Mouse (Mus musculus) heart, embryonic 16.5 days (tissue): ENCODE data around the gene Klk1b26. TPM values are rescaled to one million over a fixed set of nuclear protein-coding genes. Genes with fewer than 3 reads are reported as not detected.
"Not testable (repeated sequence)": the region's sequence is repeated elsewhere in the genome, so short reads cannot be mapped to it uniquely, and the experiment has no call there.

ENCODE experiments used
- ATAC-seq: fragments of 200-750 bp; cut with Nextera tagmentation; replicated peaks from 2 replicates; pipeline ENCODE4 v1.8.0; 2017; ENCODE audit warnings: moderate number of reproducible peaks; ENCODE audit not compliant: insufficient read depth, low FRiP score; ENCODE audit errors: extremely low read depth
- H3K27ac ChIP-seq: fragments of 300-500 bp; sonication (generic); 2 replicates; pipeline ENCODE4 v1.5.1; 2014; ENCODE audit warnings: mild to moderate bottlenecking, low read length, control low read depth, moderate library complexity
- H3K27me3 ChIP-seq: fragments of 300-500 bp; sonication (generic); 2 replicates; pipeline ENCODE4 v1.6.1; 2014; ENCODE audit warnings: low read length, mixed read lengths; ENCODE audit not compliant: control insufficient read depth, insufficient read depth
- H3K36me3 ChIP-seq: fragments of 300-500 bp; sonication (generic); 2 replicates; pipeline ENCODE4 v1.6.1; 2014; ENCODE audit not compliant: control insufficient read depth, insufficient read depth
- H3K4me1 ChIP-seq: fragments of 300-500 bp; sonication (generic); 2 replicates; pipeline ENCODE4 v1.6.1; 2014; ENCODE audit warnings: low read length, mixed read lengths; ENCODE audit not compliant: control insufficient read depth, insufficient read depth
- H3K4me2 ChIP-seq: fragments of 300-500 bp; sonication (generic); 2 replicates; pipeline ENCODE4 v1.6.1; 2014; ENCODE audit warnings: low read depth, mild to moderate bottlenecking, control low read depth, low read length
- H3K4me3 ChIP-seq: fragments of 300-500 bp; sonication (generic); 2 replicates; pipeline ENCODE4 v1.5.1; 2014; ENCODE audit warnings: mild to moderate bottlenecking, control low read depth, low read length
- H3K9ac ChIP-seq: fragments of 300-500 bp; sonication (generic); 2 replicates; pipeline ENCODE4 v1.6.1; 2014; ENCODE audit warnings: low read length, control low read depth
- H3K9me3 ChIP-seq: fragments of 300-500 bp; sonication (generic); replicated peaks from 2 replicates; pipeline ENCODE4 v1.6.1; 2016; ENCODE audit warnings: low read length; ENCODE audit not compliant: control insufficient read depth
- WGBS: fragments of 180-500 bp; shearing (Covaris S2); extraction: QIAGEN DNeasy Blood & Tissue Kit; methylation state at CpG from one replicate; pipeline ENCODE4 v1.1.7; 2014; 5-methylcytosine and 5-hydroxymethylcytosine counted together
- polyA plus RNA-seq: library from polyadenylated mRNA; unstranded; fragments of >200 nt; fragmentation: Nextera tagmentation; extraction: Ambion mirVana; gene quantifications from 2 replicates; pipeline ENCODE4 v1.2.1, GENCODE M21; 2015

The Klk1b26 gene
- polyA plus RNA-seq, 1 experiment from 2014 or later, result 0.13 TPM

DNA sequence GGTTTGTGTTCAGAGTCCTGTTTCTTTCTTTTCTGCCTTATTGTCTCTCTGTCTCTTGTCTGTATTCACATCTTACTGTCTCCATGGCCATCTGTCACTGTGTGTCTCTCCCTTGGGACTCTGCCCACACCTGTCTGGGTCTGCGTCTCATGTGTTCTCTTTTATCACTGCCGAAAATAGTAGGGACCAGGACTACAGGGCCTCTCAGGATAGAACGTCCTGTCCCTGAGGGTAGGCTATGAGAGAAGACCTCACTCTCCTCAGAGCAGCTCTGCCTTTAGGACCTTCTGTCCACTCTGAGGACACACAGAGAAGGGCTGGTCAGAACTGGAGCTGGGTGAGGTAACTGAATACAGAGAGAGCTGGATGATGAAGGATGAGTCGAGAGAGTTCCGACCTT lies 3.1 kb downstream of the Klk1b26 start:
- H3K4me3 ChIP-seq, result no peak overlapping the region
- no peak overlapping the region for H3K4me2 ChIP-seq
- WGBS, result 81% methylated on average over 5 of the region's 5 CpGs
- H3K27ac ChIP-seq, result no peak overlapping the region
- H3K36me3 ChIP-seq, result no peaks in the 10 kb centered on the region
- no peaks in the 10 kb centered on the region for H3K9me3 ChIP-seq
- no peak overlapping the region for H3K9ac ChIP-seq
- no peak for ATAC-seq
- no peaks in the 10 kb centered on the region for H3K4me1 ChIP-seq
- H3K27me3 ChIP-seq, result no peaks in the 10 kb centered on the region

DNA sequence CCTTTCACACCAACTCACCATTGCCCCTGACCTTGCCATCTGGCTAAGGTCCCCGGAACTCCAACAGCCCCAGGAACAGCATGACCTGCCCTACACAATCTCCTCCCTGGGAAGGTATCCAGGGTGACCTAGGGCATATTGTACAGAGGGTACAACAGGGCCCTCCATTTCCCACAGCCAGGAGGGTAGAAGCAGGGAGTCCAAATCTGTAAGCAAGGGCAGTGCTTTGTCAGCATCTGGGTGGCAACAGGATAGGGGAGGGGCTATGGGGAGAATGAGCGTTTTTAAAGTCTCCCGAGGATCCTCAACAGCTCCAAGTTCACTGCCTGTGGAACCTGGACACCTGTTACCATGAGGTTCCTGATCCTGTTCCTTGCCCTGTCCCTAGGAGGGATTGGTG lies 40.0 kb downstream of the Klk1b26 start, which contains the start of gene Klk1b27:
TSS of gene Klk1b27 (plus strand) at position 301 of the 400 bp plus-strand sequence.
- not testable (repeated sequence) for H3K36me3 ChIP-seq, ATAC-seq, H3K4me3 ChIP-seq, H3K27me3 ChIP-seq, H3K9me3 ChIP-seq, H3K4me1 ChIP-seq, H3K27ac ChIP-seq, H3K9ac ChIP-seq, H3K4me2 ChIP-seq
- 60% methylated on average over 3 of the region's 3 CpGs for WGBS

Other genes starting within 250 kb of the Klk1b26 start
- gene Klk12, start 243.3 kb upstream of the Klk1b26 start, polyA plus RNA-seq, result not detected in 2 replicates
- 0.19 and 0.25 TPM in 2 replicates for gene Klk11, start 237.6 kb upstream of the Klk1b26 start, polyA plus RNA-seq
- 1.6 and 1.7 TPM in 2 replicates for gene Klk10, start 231.1 kb upstream of the Klk1b26 start, polyA plus RNA-seq
- gene Klk9, start 220.3 kb upstream of the Klk1b26 start, polyA plus RNA-seq, result 0.09 and 0.10 TPM in 2 replicates
- 22.1 and 23.0 TPM in 2 replicates for gene Klk8, start 214.6 kb upstream of the Klk1b26 start, polyA plus RNA-seq
- gene Klk7, start 200.9 kb upstream of the Klk1b26 start, polyA plus RNA-seq, result 0.12 TPM in 1 of 2 replicates, not detected in the other
- gene Klk6, start 187.7 kb upstream of the Klk1b26 start, polyA plus RNA-seq, result not detected in 2 replicates
- not detected in 2 replicates for gene Klk5, start 170.2 kb upstream of the Klk1b26 start, polyA plus RNA-seq
- gene Klk4, start 131.0 kb upstream of the Klk1b26 start, polyA plus RNA-seq, result 0.11 and 0.15 TPM in 2 replicates
- not detected in 2 replicates for gene Klk15, start 78.4 kb upstream of the Klk1b26 start, polyA plus RNA-seq
- gene Klk1b8, start 61.5 kb upstream of the Klk1b26 start, polyA plus RNA-seq, result not detected in 2 replicates
- 0.28 TPM in 1 of 2 replicates, not detected in the other for gene Klk1b1, start 45.4 kb upstream of the Klk1b26 start, polyA plus RNA-seq
- not detected in 2 replicates for gene Klk1b9, start 36.1 kb upstream of the Klk1b26 start, polyA plus RNA-seq
- gene Klk1b11, start 16.3 kb upstream of the Klk1b26 start, polyA plus RNA-seq, result 0.17 TPM in 1 of 2 replicates, not detected in the other
- not detected in 2 replicates for gene Klk1b27, start 40.1 kb downstream of the Klk1b26 start, polyA plus RNA-seq
- gene Klk1b21, start 90.2 kb downstream of the Klk1b26 start, polyA plus RNA-seq, result not detected in 2 replicates
- not detected in 2 replicates for gene Klk1b22, start 100.5 kb downstream of the Klk1b26 start, polyA plus RNA-seq
- not detected in 2 replicates for gene Klk1b16, start 124.6 kb downstream of the Klk1b26 start, polyA plus RNA-seq
- gene Klk1b24, start 176.1 kb downstream of the Klk1b26 start, polyA plus RNA-seq, result not detected in 2 replicates
- gene Klk1b3, start 186.0 kb downstream of the Klk1b26 start, polyA plus RNA-seq, result not detected in 2 replicates
- gene Klk1b4, start 195.3 kb downstream of the Klk1b26 start, polyA plus RNA-seq, result not detected in 2 replicates
- not detected in 2 replicates for gene Klk1b5, start 203.8 kb downstream of the Klk1b26 start, polyA plus RNA-seq
- 0.25 TPM in 1 of 2 replicates, not detected in the other for gene Klk1, start 213.2 kb downstream of the Klk1b26 start, polyA plus RNA-seq
- gene Gm36864, start 224.0 kb downstream of the Klk1b26 start, polyA plus RNA-seq, result not detected in 2 replicates
- 0.95 and 1.2 TPM in 2 replicates for gene 1700028J19Rik, start 234.5 kb downstream of the Klk1b26 start, polyA plus RNA-seq
- gene 2410002F23Rik, start 234.6 kb downstream of the Klk1b26 start, polyA plus RNA-seq, result 73.1 and 78.4 TPM in 2 replicates
- gene Acp4, start 245.2 kb downstream of the Klk1b26 start, polyA plus RNA-seq, result not detected in 2 replicates
- not detected in 2 replicates for gene Gm15517, start 249.3 kb downstream of the Klk1b26 start, polyA plus RNA-seq